Mouse (Mus musculus) liver, adult 2 months (tissue): ENCODE measurements around the gene Tmem184a.

Experiments
- CTCF ChIP-seq: fragments of 200-500 bp; IDR thresholded peaks from 2 replicates; pipeline ENCODE4 v1.5.1; 2011; ENCODE audit warnings: low read depth, low read length, control low read depth
- POLR2A ChIP-seq: fragments of 200-500 bp; IDR thresholded peaks from 2 replicates; pipeline ENCODE4 v1.6.1; 2011; ENCODE audit warnings: low read length, control low read depth; ENCODE audit not compliant: insufficient read depth; ENCODE audit errors: extremely low read depth

GRCm38 (mm10) chr5:139792966-139793337 lies 26.8 kb downstream of the Tmem184a start:
- TF ChIP-seq CTCF: no peak
- no peak for TF ChIP-seq POLR2A
